Mouse (Mus musculus) MEL (cell line): ENCODE measurements around the gene Mt1. TPM values are rescaled to one million over a fixed set of nuclear protein-coding genes. Genes with fewer than 3 reads are reported as not detected.
A peak's percentile ranks its signal among the peaks of the same experiment; 100 is the strongest.

ENCODE experiments used
- DNase-seq: peaks from one replicate; pipeline ENCODE4 v3.0.0; 2011; ENCODE audit warnings: low read depth, low spot score
- H3K27ac ChIP-seq: 2 replicates; pipeline ENCODE4 v1.5.1; 2012; ENCODE audit warnings: low read depth, mild to moderate bottlenecking, control low read depth, low read length, moderate library complexity; ENCODE audit not compliant: control insufficient read depth
- H3K27me3 ChIP-seq, 2 experiments: fragments of 150-350 bp in 1 of 2; sonication (generic) in 1 of 2; 2 replicates each; pipeline ENCODE4 v1.6.1; 2012; ENCODE audit warnings: low read length in 2 of 2, mild to moderate bottlenecking in 2 of 2, improper control_type of control experiment in 1 of 2, moderate library complexity in 1 of 2; ENCODE audit not compliant: insufficient read depth in 2 of 2, control insufficient read depth in 1 of 2
- H3K36me3 ChIP-seq, 2 experiments: 2 replicates each; pipeline ENCODE4 v1.6.1; 2012 to 2014; ENCODE audit warnings: low read length in 2 of 2, improper control_type of control experiment in 1 of 2, inconsistent platforms in 1 of 2, mild to moderate bottlenecking in 1 of 2; ENCODE audit not compliant: insufficient read depth in 2 of 2, control insufficient read depth in 1 of 2
- H3K4me1 ChIP-seq, 2 experiments: fragments of 150-350 bp in 1 of 2; sonication (generic) in 1 of 2; 2 replicates each; pipeline ENCODE4 v1.6.1; 2012; ENCODE audit warnings: low read length in 2 of 2, improper control_type of control experiment in 1 of 2, mild to moderate bottlenecking in 1 of 2; ENCODE audit not compliant: insufficient read depth in 2 of 2, control insufficient read depth in 1 of 2
- H3K4me3 ChIP-seq, 2 experiments: fragments of 150-350 bp in 1 of 2; sonication (generic) in 1 of 2; 2 replicates each; pipeline ENCODE4 v1.5.1; 2012; ENCODE audit warnings: low read depth in 2 of 2, low read length in 2 of 2, mild to moderate bottlenecking in 2 of 2, moderate library complexity in 2 of 2, control low read depth in 1 of 2, improper control_type of control experiment in 1 of 2; ENCODE audit not compliant: control insufficient read depth in 1 of 2, insufficient read depth in 1 of 2
- H3K79me2 ChIP-seq: 2 replicates; pipeline ENCODE4 v1.6.1; 2012; ENCODE audit warnings: mild to moderate bottlenecking, low read length, moderate library complexity; ENCODE audit not compliant: control insufficient read depth, poor library complexity, insufficient read depth
- H3K9ac ChIP-seq: 2 replicates; pipeline ENCODE4 v1.6.1; 2012; ENCODE audit warnings: low read depth, mild to moderate bottlenecking, control low read depth, low read length, moderate library complexity; ENCODE audit not compliant: control insufficient read depth, poor library complexity, severe bottlenecking
- H3K9me3 ChIP-seq: fragments of 150-350 bp; sonication (generic); replicated peaks from 2 replicates; pipeline ENCODE4 v1.6.1; 2012; ENCODE audit warnings: mild to moderate bottlenecking, low read length, improper control_type of control experiment, moderate library complexity; ENCODE audit not compliant: insufficient read depth
- BHLHE40 ChIP-seq: IDR thresholded peaks from 2 replicates; pipeline ENCODE4 v1.6.1; 2012; ENCODE audit warnings: low read depth, mild to moderate bottlenecking, inconsistent platforms, low read length, improper control_type of control experiment, borderline replicate concordance
- CHD1 ChIP-seq: IDR thresholded peaks from 2 replicates; pipeline ENCODE4 v1.6.1; 2012; ENCODE audit warnings: low read depth, mild to moderate bottlenecking, inconsistent platforms, low read length, improper control_type of control experiment
- CHD2 ChIP-seq: IDR thresholded peaks from 2 replicates; pipeline ENCODE4 v1.6.1; 2011; ENCODE audit warnings: low read length, improper control_type of control experiment
- CTCF ChIP-seq, 3 experiments: IDR thresholded peaks in 2 of 3; conservative IDR thresholded peaks in 1 of 3; 2 replicates each; pipeline ENCODE4 v1.5.1; 2011 to 2012; ENCODE audit warnings: low read length in 3 of 3, low read depth in 2 of 3, mild to moderate bottlenecking in 2 of 3, improper control_type of control experiment in 1 of 3, inconsistent platforms in 1 of 3, mixed read lengths in 1 of 3, moderate library complexity in 1 of 3; ENCODE audit not compliant: control insufficient read depth in 1 of 3, insufficient read depth in 1 of 3, poor library complexity in 1 of 3, severe bottlenecking in 1 of 3
- ELF1 ChIP-seq: IDR thresholded peaks from 2 replicates; pipeline ENCODE4 v1.6.1; 2014; ENCODE audit warnings: low read depth, mild to moderate bottlenecking, inconsistent platforms, low read length, improper control_type of control experiment, moderate library complexity
- EP300 ChIP-seq, 2 experiments: IDR thresholded peaks; 2 replicates each; pipeline ENCODE4 v1.6.1; 2011; ENCODE audit warnings: improper control_type of control experiment in 2 of 2, low read length in 2 of 2, low read depth in 1 of 2, mild to moderate bottlenecking in 1 of 2
- ETS1 ChIP-seq: IDR thresholded peaks from 2 replicates; pipeline ENCODE4 v1.6.1; 2012; ENCODE audit warnings: low read depth, mild to moderate bottlenecking, inconsistent platforms, low read length, improper control_type of control experiment, moderate library complexity
- GABPA ChIP-seq: IDR thresholded peaks from 2 replicates; pipeline ENCODE4 v1.6.1; 2012; ENCODE audit warnings: low read depth, mild to moderate bottlenecking, inconsistent platforms, low read length, improper control_type of control experiment, moderate library complexity
- GATA1 ChIP-seq: IDR thresholded peaks from 2 replicates; pipeline ENCODE4 v1.6.1; 2011; ENCODE audit warnings: low read depth, low read length, improper control_type of control experiment
- HCFC1 ChIP-seq: IDR thresholded peaks from 2 replicates; pipeline ENCODE4 v1.6.1; 2012; ENCODE audit warnings: low read depth, mild to moderate bottlenecking, inconsistent platforms, low read length, improper control_type of control experiment, moderate library complexity
- JUND ChIP-seq: IDR thresholded peaks from 2 replicates; pipeline ENCODE4 v1.6.1; 2011; ENCODE audit warnings: low read depth, mild to moderate bottlenecking, improper control_type of control experiment, low read length
- KAT2A ChIP-seq: conservative IDR thresholded peaks from 2 replicates; pipeline ENCODE4 v1.6.1; 2012; ENCODE audit warnings: low read depth, low read length, improper control_type of control experiment, inconsistent platforms
- MAFK ChIP-seq: IDR thresholded peaks from 2 replicates; pipeline ENCODE4 v1.6.1; 2011; ENCODE audit warnings: low read depth, mild to moderate bottlenecking, low read length, improper control_type of control experiment, borderline replicate concordance
- MAX ChIP-seq: IDR thresholded peaks from 2 replicates; pipeline ENCODE4 v1.6.1; 2011; ENCODE audit warnings: low read length, improper control_type of control experiment
- MAZ ChIP-seq: IDR thresholded peaks from 2 replicates; pipeline ENCODE4 v1.6.1; 2012; ENCODE audit warnings: low read depth, mild to moderate bottlenecking, inconsistent platforms, low read length, improper control_type of control experiment
- MEF2A ChIP-seq: IDR thresholded peaks from 2 replicates; pipeline ENCODE4 v1.6.1; 2014; ENCODE audit warnings: low read depth, mild to moderate bottlenecking, inconsistent platforms, low read length, improper control_type of control experiment; ENCODE audit not compliant: poor library complexity, insufficient replicate concordance, severe bottlenecking; ENCODE audit errors: extremely low read depth
- MXI1 ChIP-seq: IDR thresholded peaks from 2 replicates; pipeline ENCODE4 v1.6.1; 2011; ENCODE audit warnings: mild to moderate bottlenecking, low read depth, low read length, improper control_type of control experiment
- MYB ChIP-seq: IDR thresholded peaks from 2 replicates; pipeline ENCODE4 v1.6.1; 2011; ENCODE audit warnings: mild to moderate bottlenecking, low read depth, low read length, improper control_type of control experiment
- MYC ChIP-seq: IDR thresholded peaks from 2 replicates; pipeline ENCODE4 v1.6.1; 2011; ENCODE audit warnings: low read depth, mild to moderate bottlenecking, low read length, improper control_type of control experiment, moderate library complexity
- NRF1 ChIP-seq: IDR thresholded peaks from 2 replicates; pipeline ENCODE4 v1.6.1; 2014; ENCODE audit warnings: low read depth, mild to moderate bottlenecking, inconsistent platforms, low read length, improper control_type of control experiment, moderate library complexity; ENCODE audit not compliant: poor library complexity, insufficient read depth, severe bottlenecking
- POLR2AphosphoS2 ChIP-seq: IDR thresholded peaks from 2 replicates; pipeline ENCODE4 v1.6.1; 2011; ENCODE audit warnings: low read length, improper control_type of control experiment
- POLR2AphosphoS5 ChIP-seq: IDR thresholded peaks from 2 replicates; pipeline ENCODE4 v1.6.1; 2012; ENCODE audit warnings: low read depth, borderline replicate concordance, mild to moderate bottlenecking, inconsistent platforms, low read length, moderate library complexity, mixed read lengths
- RAD21 ChIP-seq: IDR thresholded peaks from 2 replicates; pipeline ENCODE4 v1.6.1; 2011; ENCODE audit warnings: mild to moderate bottlenecking, low read depth, low read length, improper control_type of control experiment
- RCOR1 ChIP-seq: IDR thresholded peaks from 2 replicates; pipeline ENCODE4 v1.6.1; 2012; ENCODE audit warnings: low read depth, mild to moderate bottlenecking, inconsistent platforms, low read length, improper control_type of control experiment
- SIN3A ChIP-seq: IDR thresholded peaks from 2 replicates; pipeline ENCODE4 v1.6.1; 2012; ENCODE audit warnings: low read length, improper control_type of control experiment, inconsistent platforms
- SMC3 ChIP-seq: IDR thresholded peaks from 2 replicates; pipeline ENCODE4 v1.6.1; 2011; ENCODE audit warnings: low read depth, low read length, improper control_type of control experiment
- TAL1 ChIP-seq: IDR thresholded peaks from 2 replicates; pipeline ENCODE4 v1.6.1; 2012; ENCODE audit warnings: mild to moderate bottlenecking, inconsistent platforms, low read length, moderate library complexity, mixed read lengths
- TBP ChIP-seq: IDR thresholded peaks from 2 replicates; pipeline ENCODE4 v1.8.0; 2011; ENCODE audit warnings: low read depth, low read length, improper control_type of control experiment
- TCF12 ChIP-seq: IDR thresholded peaks from 2 replicates; pipeline ENCODE4 v1.6.1; 2014; ENCODE audit warnings: low read depth, mild to moderate bottlenecking, inconsistent platforms, low read length, improper control_type of control experiment, moderate library complexity
- UBTF ChIP-seq: IDR thresholded peaks from 2 replicates; pipeline ENCODE4 v1.6.1; 2012; ENCODE audit warnings: low read depth, mild to moderate bottlenecking, inconsistent platforms, low read length, improper control_type of control experiment, moderate library complexity, borderline replicate concordance; ENCODE audit not compliant: insufficient read depth
- USF1 ChIP-seq: IDR thresholded peaks from 2 replicates; pipeline ENCODE4 v1.6.1; 2014; ENCODE audit warnings: low read depth, mild to moderate bottlenecking, inconsistent platforms, low read length, improper control_type of control experiment, moderate library complexity
- USF2 ChIP-seq, 2 experiments: IDR thresholded peaks; 2 replicates each; pipeline ENCODE4 v1.6.1; 2011 to 2012; ENCODE audit warnings: improper control_type of control experiment in 2 of 2, low read length in 2 of 2, borderline replicate concordance in 1 of 2, inconsistent platforms in 1 of 2, low read depth in 1 of 2, mild to moderate bottlenecking in 1 of 2; ENCODE audit not compliant: insufficient read depth in 1 of 2
- ZC3H11A ChIP-seq: IDR thresholded peaks from 2 replicates; pipeline ENCODE4 v1.6.1; 2012; ENCODE audit warnings: low read depth, mild to moderate bottlenecking, inconsistent platforms, low read length, improper control_type of control experiment
- ZKSCAN1 ChIP-seq: IDR thresholded peaks from 2 replicates; pipeline ENCODE4 v1.6.1; 2012; ENCODE audit warnings: low read depth, mild to moderate bottlenecking, inconsistent platforms, low read length, improper control_type of control experiment, moderate library complexity
- ZMIZ1 ChIP-seq: IDR thresholded peaks from 2 replicates; pipeline ENCODE4 v1.6.1; 2012; ENCODE audit warnings: low read depth, mild to moderate bottlenecking, inconsistent platforms, low read length, improper control_type of control experiment, moderate library complexity
- ZNF384 ChIP-seq: IDR thresholded peaks from 2 replicates; pipeline ENCODE4 v1.6.1; 2012; ENCODE audit warnings: low read depth, mild to moderate bottlenecking, inconsistent platforms, low read length, improper control_type of control experiment
- polyA plus RNA-seq, 2 experiments: library from polyadenylated mRNA; stranded (reverse) in 1 of 2; unstranded in 1 of 2; fragments of >175 nt in 1 of 2; fragments of >200 nt in 1 of 2; gene quantifications; 2 replicates each; pipeline versions ENCODE4 v1.2.1 to v1.2.4; 2012; ENCODE audit warnings: low replicate concordance in 2 of 2, low read depth in 1 of 2; ENCODE audit not compliant: insufficient read length in 2 of 2, insufficient read depth in 1 of 2, missing spikeins in 1 of 2
- total RNA-seq: library from RNA; depleted of rRNA; stranded (reverse); fragments of 300-350 nt; gene quantifications from 2 replicates; pipeline ENCODE4 v1.2.3, GENCODE M21; 2012

The Mt1 gene
- total and polyA plus RNA-seq, 3 experiments = 1,017 to 2,940 (median 1,189) TPM

GRCm38 (mm10) chr8:94183117-94183516 is 4.2 kb downstream of the Mt1 start:
- DNase-seq = peak; percentile 96
- H3K9ac ChIP-seq = peak overlapping the region; percentile 65
- H3K4me3 ChIP-seq = peak overlapping the region; percentile 62 to 74
- peaks cover 17% of the 10 kb centered on the region for H3K79me2 ChIP-seq
- peaks cover 0 to 19% of the 10 kb centered on the region in 2 experiments; a peak in 2 of 4 replicates for H3K4me1 ChIP-seq
- no peaks in the 10 kb centered on the region for H3K9me3 ChIP-seq
- no peaks in the 10 kb centered on the region for H3K27me3 ChIP-seq
- H3K36me3 ChIP-seq = peaks cover 0 to 5% of the 10 kb centered on the region in 2 experiments; a peak in 1 of 4 replicates
- H3K27ac ChIP-seq = peak overlapping the region; percentile 72
- TF ChIP-seq ZC3H11A (no peak), TCF12 (no peak; the same call in none of the 2 replicates), POLR2AphosphoS2 (no peak), MXI1 (peak; percentile 89), UBTF (no peak), USF1 (0 out of 2 replicates have a peak, but pooled peaks have one; percentile 33), MAX (peak; percentile 74; the same call in 1 of the 2 replicates), TBP (0 out of 2 replicates have a peak, but pooled peaks have one; percentile 62), CHD1 (no peak), MEF2A (no peak), USF2 (IDR thresholded peaks at IDR 0.05; ENCODE audit: borderline replicate concordance in 1 of 2, insufficient read depth in 1 of 2, low read depth in 1 of 2, low read length in 2 of 2) (no peak), POLR2AphosphoS5 (no peak), GATA1 (no peak), ZMIZ1 (no peak), MYC (peak; percentile 74; the same call in 1 of the 2 replicates), NRF1 (peak; percentile 41; the same call in 1 of the 2 replicates), ZKSCAN1 (no peak), MAFK (no peak), MYB (no peak), BHLHE40 (peak; percentile 25; the same call in 1 of the 2 replicates), MAZ (peak; percentile 78; the same call in 1 of the 2 replicates), RCOR1 (peak; percentile 54; the same call in 1 of the 2 replicates), KAT2A (no peak), HCFC1 (peak; percentile 55; the same call in 1 of the 2 replicates), JUND (no peak), GABPA (no peak), CHD2 (no peak), ZNF384 (peak; percentile 95), ELF1 (0 out of 2 replicates have a peak, but pooled peaks have one; percentile 26), TAL1 (no peak), ETS1 (peak; percentile 46; the same call in 1 of the 2 replicates), EP300 (IDR thresholded peaks at IDR 0.05; ENCODE audit: low read depth in 1 of 2, low read length in 2 of 2) (no peak; a peak in 1 of 4 replicates), SIN3A (peak; percentile 80), SMC3 (peak; percentile 40), RAD21 (peak; percentile 3; the same call in 1 of the 2 replicates), CTCF (IDR thresholded peaks at IDR 0.05 in 2 of 3, conservative IDR thresholded peaks at IDR 0.05 in 1 of 3; ENCODE audit: control insufficient read depth in 1 of 3, insufficient read depth in 1 of 3, low read depth in 2 of 3, low read length in 3 of 3, poor library complexity in 1 of 3, severe bottlenecking in 1 of 3) (peak; percentile 43 to 73 (median 68); a peak in 5 of 6 replicates)
